Mouse (Mus musculus): ENCODE measurements around the gene Grb7. TPM values are rescaled to one million over a fixed set of nuclear protein-coding genes. Genes with fewer than 3 reads are reported as not detected.

Gene Grb7
- total and polyA plus RNA-seq, 2 experiments = 58.2 to 136 TPM

DNA sequence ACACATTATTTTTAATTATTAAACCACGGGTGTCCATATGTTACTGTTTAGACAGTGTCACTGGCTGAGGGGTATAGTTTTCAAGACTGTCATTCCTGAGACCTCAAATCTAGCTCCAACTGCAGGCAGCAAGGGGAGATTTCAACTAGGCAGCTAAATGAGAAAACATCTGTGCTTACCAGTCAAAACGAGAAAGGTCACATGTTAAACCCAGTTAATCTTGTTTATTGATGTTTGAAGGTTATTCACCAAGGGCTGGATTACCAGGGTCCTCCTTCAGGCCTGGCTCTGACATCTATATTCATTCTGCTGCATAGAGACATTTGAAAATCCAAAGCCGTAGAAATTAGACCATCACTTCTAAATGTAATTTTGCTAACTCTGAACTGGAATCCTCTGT lies 58.7 kb downstream of the Grb7 start:
- TF ChIP-seq CTCF (IDR thresholded peaks at IDR 0.05; ENCODE audit: low read depth, low read length) (no peak), POLR2A (IDR thresholded peaks at IDR 0.05; ENCODE audit: extremely low read depth, insufficient read depth, low read length) (no peak)
- WGBS = 67% methylated on average over 3 of the region's 3 CpGs

More for the DNA sequence above, 58.7 kb downstream of the Grb7 start:
- H3K4me1 ChIP-seq (ENCODE audit: control insufficient read depth, insufficient read depth, low read length) = no peaks in the 10 kb centered on the region
- no peaks in the 10 kb centered on the region for H3K27me3 ChIP-seq (ENCODE audit: control insufficient read depth, insufficient read depth, low read length)
- no peak for DNase-seq (ENCODE audit: extremely low read depth, low read depth, low spot score)
- H3K36me3 ChIP-seq (ENCODE audit: control insufficient read depth, insufficient read depth, low read length) = no peaks in the 10 kb centered on the region
- H3K27ac ChIP-seq (replicated peaks; ENCODE audit: insufficient read depth, low read depth, low read length) = no peak overlapping the region
- H3K4me3 ChIP-seq (ENCODE audit: insufficient read depth, low read depth, low read length) = no peak overlapping the region
- no peak overlapping the region for H3K9ac ChIP-seq (ENCODE audit: low read depth, low read length)
- no peaks in the 10 kb centered on the region for H3K79me2 ChIP-seq (ENCODE audit: control insufficient read depth, insufficient read depth, low read length)

Other genes starting within 250 kb of the Grb7 start
- gene Cdk12, start 243.3 kb upstream of the Grb7 start, total RNA-seq (2014; rRNA removed) = 19.5 and 20.3 TPM in 2 replicates
- 5.8 and 7.9 TPM in 2 replicates for gene Cdk12, start 243.3 kb upstream of the Grb7 start, polyA plus RNA-seq (2012; rRNA removed)
- not detected in 2 replicates for gene Neurod2, start 116.7 kb upstream of the Grb7 start, total RNA-seq (2014; rRNA removed)
- gene Neurod2, start 116.7 kb upstream of the Grb7 start, polyA plus RNA-seq (2012; rRNA removed) = not detected in 2 replicates
- 0.55 and 0.87 TPM in 2 replicates for gene Ppp1r1b, start 98.0 kb upstream of the Grb7 start, total RNA-seq (2014; rRNA removed)
- gene Ppp1r1b, start 98.0 kb upstream of the Grb7 start, polyA plus RNA-seq (2012; rRNA removed) = 2.8 and 4.3 TPM in 2 replicates
- gene Stard3, start 88.0 kb upstream of the Grb7 start, total RNA-seq (2014; rRNA removed) = 11.9 and 17.2 TPM in 2 replicates
- gene Stard3, start 88.0 kb upstream of the Grb7 start, polyA plus RNA-seq (2012; rRNA removed) = 30.0 and 41.1 TPM in 2 replicates
- 3.5 TPM in 1 of 2 replicates, not detected in the other for gene Tcap, start 62.6 kb upstream of the Grb7 start, total RNA-seq (2014; rRNA removed)
- 0.10 and 0.16 TPM in 2 replicates for gene Tcap, start 62.6 kb upstream of the Grb7 start, polyA plus RNA-seq (2012; rRNA removed)
- gene Pnmt, start 59.9 kb upstream of the Grb7 start, total RNA-seq (2014; rRNA removed) = 1.7 TPM in 1 of 2 replicates, not detected in the other
- gene Pnmt, start 59.9 kb upstream of the Grb7 start, polyA plus RNA-seq (2012; rRNA removed) = not detected in 2 replicates
- gene Pgap3, start 45.9 kb upstream of the Grb7 start, total RNA-seq (2014; rRNA removed) = 0.37 and 0.87 TPM in 2 replicates
- gene Pgap3, start 45.9 kb upstream of the Grb7 start, polyA plus RNA-seq (2012; rRNA removed) = 3.7 and 5.0 TPM in 2 replicates
- gene Erbb2, start 33.9 kb upstream of the Grb7 start, total RNA-seq (2014; rRNA removed) = 0.60 and 1.0 TPM in 2 replicates
- 0.56 and 0.72 TPM in 2 replicates for gene Erbb2, start 33.9 kb upstream of the Grb7 start, polyA plus RNA-seq (2012; rRNA removed)
- gene Mien1, start 7.4 kb upstream of the Grb7 start, total RNA-seq (2014; rRNA removed) = 62.8 and 64.1 TPM in 2 replicates
- gene Mien1, start 7.4 kb upstream of the Grb7 start, polyA plus RNA-seq (2012; rRNA removed) = 75.0 and 101 TPM in 2 replicates
- gene Ikzf3, start 99.6 kb downstream of the Grb7 start, total RNA-seq (2014; rRNA removed) = 0.37 and 0.60 TPM in 2 replicates
- gene Ikzf3, start 99.6 kb downstream of the Grb7 start, polyA plus RNA-seq (2012; rRNA removed) = 0.82 and 1.1 TPM in 2 replicates
- gene Zpbp2, start 104.7 kb downstream of the Grb7 start, total RNA-seq (2014; rRNA removed) = 0.28 and 0.94 TPM in 2 replicates
- gene Zpbp2, start 104.7 kb downstream of the Grb7 start, polyA plus RNA-seq (2012; rRNA removed) = 0.09 TPM in 1 of 2 replicates, not detected in the other
- gene Ormdl3, start 141.0 kb downstream of the Grb7 start, total RNA-seq (2014; rRNA removed) = 48.3 and 62.0 TPM in 2 replicates
- 119 and 166 TPM in 2 replicates for gene Ormdl3, start 141.0 kb downstream of the Grb7 start, polyA plus RNA-seq (2012; rRNA removed)
- not detected in 2 replicates for gene Lrrc3c, start 151.9 kb downstream of the Grb7 start, total RNA-seq (2014; rRNA removed)
- gene Lrrc3c, start 151.9 kb downstream of the Grb7 start, polyA plus RNA-seq (2012; rRNA removed) = not detected in 2 replicates
- not detected in 2 replicates for gene Gm12355, start 179.3 kb downstream of the Grb7 start, total RNA-seq (2014; rRNA removed)
- gene Gm12355, start 179.3 kb downstream of the Grb7 start, polyA plus RNA-seq (2012; rRNA removed) = not detected in 2 replicates
- not detected in 2 replicates for gene Gsdma3, start 180.0 kb downstream of the Grb7 start, total RNA-seq (2014; rRNA removed)
- gene Gsdma3, start 180.0 kb downstream of the Grb7 start, polyA plus RNA-seq (2012; rRNA removed) = not detected in 2 replicates
- gene Gsdma2, start 200.4 kb downstream of the Grb7 start, total RNA-seq (2014; rRNA removed) = not detected in 2 replicates
- not detected in 2 replicates for gene Gsdma2, start 200.4 kb downstream of the Grb7 start, polyA plus RNA-seq (2012; rRNA removed)
- not detected in 2 replicates for gene Gsdma, start 218.0 kb downstream of the Grb7 start, total RNA-seq (2014; rRNA removed)
- gene Gsdma, start 218.0 kb downstream of the Grb7 start, polyA plus RNA-seq (2012; rRNA removed) = not detected in 2 replicates
- 54.6 and 69.7 TPM in 2 replicates for gene Psmd3, start 236.2 kb downstream of the Grb7 start, total RNA-seq (2014; rRNA removed)
- 158 TPM in 2 replicates for gene Psmd3, start 236.2 kb downstream of the Grb7 start, polyA plus RNA-seq (2012; rRNA removed)